Mouse (Mus musculus): ENCODE measurements around the gene Aldh3b3. TPM values are rescaled to one million over a fixed set of nuclear protein-coding genes. Genes with fewer than 3 reads are reported as not detected.

Gene Aldh3b3
- total RNA-seq, 2 experiments from 2014 or later, result not detected

GRCm38 (mm10) chr19:4000949-4001525 is 42.6 kb downstream of the Aldh3b3 start:
- Histone ChIP-seq H3K4me3 (peak overlapping the region; percentile 78), H3K27ac (peak overlapping the region; percentile 94)
- no peak for TF ChIP-seq CTCF (IDR thresholded peaks at IDR 0.05)
- no peak for DNase-seq
- intact Hi-C loops (cut with DNase I), result loop anchor here (1.0 kb wide), 1 partner anchor 11 kb away; the partner anchor contains the start of gene Ndufv1

- TF ChIP-seq CTCF (IDR thresholded peaks at IDR 0.05), result no peak
- DNase-seq, result no peak
- H3K4me3 ChIP-seq, result no peak overlapping the region
- no peak overlapping the region for H3K27ac ChIP-seq
- intact Hi-C loops (cut with DNase I), result no loop called here
Observed at GRCm38 (mm10) chr19:4001752-4002151, 43.3 kb downstream of the Aldh3b3 start.

GRCm38 (mm10) chr19:4003112-4003511 is 44.7 kb downstream of the Aldh3b3 start, which contains the start of gene Doc2g:
Gene Doc2g (plus strand): TSS chr19:4003313.
- intact Hi-C loops (cut with DNase I), result no loop called here
- DNase-seq, result no peak
- Histone ChIP-seq H3K27ac (no peak within 1 kb of the TSS), H3K4me3 (no peak within 1 kb of the TSS)
- TF ChIP-seq CTCF (IDR thresholded peaks at IDR 0.05), result no peak

- TF ChIP-seq CTCF (IDR thresholded peaks at IDR 0.05), result no peak
- DNase-seq, result no peak
- H3K4me3 ChIP-seq, result no peak overlapping the region
- H3K27ac ChIP-seq, result no peak overlapping the region
- intact Hi-C loops (cut with DNase I), result no loop called here
Observed at GRCm38 (mm10) chr19:4003641-4004040, 45.2 kb downstream of the Aldh3b3 start.

GRCm38 (mm10) chr19:4004331-4004730 is 45.9 kb downstream of the Aldh3b3 start:
- Histone ChIP-seq H3K27ac (no peak overlapping the region), H3K4me3 (no peak overlapping the region)
- TF ChIP-seq CTCF (IDR thresholded peaks at IDR 0.05), result no peak
- intact Hi-C loops (cut with DNase I), result no loop called here
- DNase-seq, result peak; percentile 20

- Histone ChIP-seq H3K27ac (no peak overlapping the region), H3K4me3 (no peak overlapping the region)
- DNase-seq, result no peak
- no peak for TF ChIP-seq CTCF (IDR thresholded peaks at IDR 0.05)
- intact Hi-C loops (cut with DNase I), result no loop called here
Observed at GRCm38 (mm10) chr19:4005091-4005490, 46.6 kb downstream of the Aldh3b3 start.

- intact Hi-C loops (cut with DNase I), result no loop called here
- Histone ChIP-seq H3K4me3 (no peak overlapping the region), H3K27ac (no peak overlapping the region)
- no peak for TF ChIP-seq CTCF (IDR thresholded peaks at IDR 0.05)
- DNase-seq, result no peak
Observed at GRCm38 (mm10) chr19:4005971-4006370, 47.5 kb downstream of the Aldh3b3 start.

- intact Hi-C loops (cut with DNase I), result no loop called here
- DNase-seq, result no peak
Observed at GRCm38 (mm10) chr19:4011086-4011485, 52.6 kb downstream of the Aldh3b3 start.

GRCm38 (mm10) chr19:4012432-4013022 is 54.1 kb downstream of the Aldh3b3 start, which contains the start of gene Ndufv1:
Gene Ndufv1 (minus strand): TSS chr19:4012806.
- Histone ChIP-seq H3K27ac (peak within 1 kb of the TSS; percentile 99), H3K4me3 (peak within 1 kb of the TSS; percentile 99)
- DNase-seq, result peak; percentile 97
- TF ChIP-seq CTCF (IDR thresholded peaks at IDR 0.05), result peak; percentile 86
- intact Hi-C loops (cut with DNase I), result loop anchor here (1.0 to 2.0 kb wide), 2 partner anchors 12 to 66 kb away; partner anchors contain the start of genes Gm49405 and Nudt8

More at GRCm38 (mm10) chr19:4011086-4011485, 52.6 kb downstream of the Aldh3b3 start:
- no peak for TF ChIP-seq CTCF (IDR thresholded peaks at IDR 0.05)
- peak overlapping the region; percentile 99 for H3K4me3 ChIP-seq
- H3K27ac ChIP-seq, result 0 out of 2 replicates have a peak overlapping the region, but pooled peaks have one; percentile 13

- Histone ChIP-seq H3K27ac (peak overlapping the region; percentile 81), H3K4me3 (peak overlapping the region; percentile 99)
- no peak for TF ChIP-seq CTCF (IDR thresholded peaks at IDR 0.05)
- DNase-seq, result no peak
- intact Hi-C loops (cut with DNase I), result loop anchor here (2.0 kb wide), 1 partner anchor 66 kb away; no protein-coding TSS in a partner anchor
Observed at GRCm38 (mm10) chr19:4013066-4013465, 54.6 kb downstream of the Aldh3b3 start.

GRCm38 (mm10) chr19:4014802-4015201 is 56.4 kb downstream of the Aldh3b3 start:
- no peak for TF ChIP-seq CTCF (IDR thresholded peaks at IDR 0.05)
- H3K4me3 ChIP-seq, result no peak overlapping the region
- no peak overlapping the region for H3K27ac ChIP-seq
- intact Hi-C loops (cut with DNase I), result loop anchor here (5.0 kb wide), 2 partner anchors 82 to 212 kb away; partner anchors contain the start of genes Cdk2ap2 and Pitpnm1
- DNase-seq, result no peak

- no peak for DNase-seq
- H3K27ac ChIP-seq, result no peak overlapping the region
- intact Hi-C loops (cut with DNase I), result loop anchor here (5.0 kb wide), 2 partner anchors 82 to 212 kb away; partner anchors contain the start of genes Cdk2ap2 and Pitpnm1
- no peak overlapping the region for H3K4me3 ChIP-seq
- no peak for TF ChIP-seq CTCF (IDR thresholded peaks at IDR 0.05)
Observed at GRCm38 (mm10) chr19:4015635-4016034, 57.2 kb downstream of the Aldh3b3 start.

GRCm38 (mm10) chr19:4017921-4018587 is 59.6 kb downstream of the Aldh3b3 start:
- H3K27ac ChIP-seq, result no peak overlapping the region
- no peak overlapping the region for H3K4me3 ChIP-seq
- DNase-seq, result no peak
- intact Hi-C loops (cut with DNase I), result loop anchor here (5.0 kb wide), 2 partner anchors 79 to 209 kb away; partner anchors contain the start of genes Cdk2ap2 and Pitpnm1
- TF ChIP-seq CTCF (IDR thresholded peaks at IDR 0.05), result no peak

Measured in gastrocnemius, adult 2 months (tissue).